Mouse (Mus musculus) E14TG2a.4 (cell line): ENCODE results near the gene Tmem11.
"Not testable (repeated sequence)": the region's sequence is repeated elsewhere in the genome, so short reads cannot be mapped to it uniquely, and the experiment has no call there.

Experiments used
- H3K27me3 ChIP-seq: 2 replicates; pipeline ENCODE4 v1.6.1; 2014; ENCODE audit warnings: low read length, control low read depth; ENCODE audit not compliant: insufficient read depth
- H3K36me3 ChIP-seq: 2 replicates; pipeline ENCODE4 v1.6.1; 2014; ENCODE audit warnings: low read length, control low read depth; ENCODE audit not compliant: insufficient read depth
- H3K4me1 ChIP-seq: replicated peaks from 2 replicates; pipeline ENCODE4 v1.6.1; 2014; ENCODE audit warnings: low read depth, low read length, control low read depth
- H3K4me3 ChIP-seq: replicated peaks from 2 replicates; pipeline ENCODE4 v1.5.1; 2014; ENCODE audit warnings: mild to moderate bottlenecking, low read length
- H3K9me3 ChIP-seq: 2 replicates; pipeline ENCODE4 v1.6.1; 2014; ENCODE audit warnings: low read length, control low read depth
- CTCF ChIP-seq: conservative IDR thresholded peaks from 2 replicates; pipeline ENCODE4 v1.5.1; 2014; ENCODE audit warnings: low read length
- NANOG ChIP-seq: IDR thresholded peaks from 2 replicates; pipeline ENCODE4 v1.6.1; 2014; ENCODE audit warnings: borderline replicate concordance, low read length, mixed read lengths
- POU5F1 ChIP-seq: IDR thresholded peaks from 2 replicates; pipeline ENCODE4 v1.6.1; 2014; ENCODE audit warnings: low read length, borderline replicate concordance

Gene Tmem11

DNA sequence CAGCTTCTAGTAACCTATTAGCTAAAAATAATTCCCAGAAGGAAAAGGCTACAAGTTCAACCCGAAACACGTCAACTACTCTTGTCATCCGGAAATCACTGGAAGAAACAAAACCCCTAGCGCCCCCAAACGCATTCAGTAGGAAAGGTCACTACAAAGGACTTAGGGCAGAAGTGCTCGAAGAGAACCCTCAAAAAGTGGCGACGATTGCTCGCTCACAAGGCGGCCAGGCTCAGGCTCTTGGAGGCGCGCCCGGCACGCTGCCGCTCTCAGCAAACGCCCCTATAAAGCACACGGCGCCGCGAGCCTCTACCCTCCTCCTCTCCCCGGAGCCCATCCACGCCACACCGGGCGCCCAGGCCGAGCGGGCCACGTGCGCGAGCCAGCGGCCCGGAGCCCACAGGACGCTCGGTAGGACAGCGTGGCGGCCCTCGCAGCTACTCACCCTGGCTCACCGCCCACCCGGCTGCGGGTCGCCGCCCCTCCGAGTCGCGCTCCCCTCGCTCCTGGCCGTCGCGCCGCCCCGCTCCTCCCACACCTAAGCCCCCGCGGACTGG, 938 bp downstream of the Tmem11 start:
- Histone ChIP-seq H3K36me3 (peaks cover 52% of the 10 kb centered on the region), H3K4me1 (peaks cover 58% of the 10 kb centered on the region), H3K4me3 (peak overlapping the region; percentile 98), H3K9me3 (no peaks in the 10 kb centered on the region), H3K27me3 (no peaks in the 10 kb centered on the region)
- no peak for TF ChIP-seq CTCF
- TF ChIP-seq NANOG: no peak
- TF ChIP-seq POU5F1: no peak

DNA sequence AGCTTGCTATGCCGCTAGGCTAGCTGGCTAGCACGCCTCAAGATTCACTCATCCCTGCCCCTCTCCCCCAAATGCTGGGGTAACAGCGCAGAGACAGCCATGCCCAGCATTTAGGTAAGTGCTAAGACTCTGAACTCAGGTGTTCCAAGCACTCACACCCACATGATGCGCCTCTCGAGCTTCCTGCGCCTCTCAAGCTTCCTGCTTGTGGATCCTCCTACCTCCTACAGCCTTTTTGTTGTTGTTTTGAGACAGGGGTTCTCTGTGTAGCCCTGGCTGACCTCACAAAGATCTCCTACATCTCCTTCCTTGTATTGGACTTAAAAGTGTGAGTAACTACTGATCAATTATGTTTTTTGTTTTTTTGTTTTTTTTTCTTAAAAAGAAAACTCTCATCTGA, 6.0 kb downstream of the Tmem11 start:
- Histone ChIP-seq H3K27me3 (no peaks in the 10 kb centered on the region), H3K4me1 (peaks cover 89% of the 10 kb centered on the region), H3K9me3 (no peaks in the 10 kb centered on the region), H3K36me3 (peaks cover 88% of the 10 kb centered on the region), H3K4me3 (no peak overlapping the region)
- TF ChIP-seq POU5F1 (no peak), NANOG (no peak), CTCF (no peak)

GRCm38 (mm10) chr11:60871409-60871808, 7.7 kb downstream of the Tmem11 start:
- Histone ChIP-seq H3K9me3 (no peaks in the 10 kb centered on the region), H3K4me1 (peaks cover 93% of the 10 kb centered on the region), H3K36me3 (peaks cover 96% of the 10 kb centered on the region), H3K27me3 (no peaks in the 10 kb centered on the region), H3K4me3 (no peak overlapping the region)
- TF ChIP-seq CTCF (no peak), NANOG (no peak), POU5F1 (no peak)

DNA sequence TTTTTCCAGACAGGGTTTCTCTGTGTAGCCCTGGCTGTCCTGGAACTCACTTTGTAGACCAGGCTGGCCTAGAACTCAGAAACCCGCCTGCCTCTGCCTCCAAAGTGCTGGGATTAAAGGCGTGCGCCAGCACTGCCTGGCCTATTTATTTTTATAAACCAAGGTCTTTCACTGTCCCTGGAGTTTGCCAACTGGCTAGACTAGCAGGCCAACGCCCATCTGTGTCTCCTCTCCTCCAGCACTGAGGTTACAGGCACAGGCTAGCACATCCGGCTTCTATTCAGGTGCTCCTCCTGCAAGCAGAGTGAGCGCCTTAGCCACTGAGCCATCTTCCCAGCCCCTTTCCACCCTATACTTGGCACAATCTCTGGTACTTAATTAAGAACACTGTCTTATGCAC, 9.6 kb downstream of the Tmem11 start:
- H3K4me1 ChIP-seq: peaks cover 93% of the 10 kb centered on the region
- not testable (repeated sequence) for H3K4me3 ChIP-seq, H3K9me3 ChIP-seq, H3K27me3 ChIP-seq
- peaks cover 96% of the 10 kb centered on the region for H3K36me3 ChIP-seq

- Histone ChIP-seq H3K9me3 (no peaks in the 10 kb centered on the region), H3K27me3 (no peaks in the 10 kb centered on the region), H3K36me3 (peaks cover 99% of the 10 kb centered on the region), H3K4me1 (peaks cover 95% of the 10 kb centered on the region), H3K4me3 (0 out of 2 replicates have a peak overlapping the region, but pooled peaks have one; percentile 3)
- TF ChIP-seq NANOG: no peak
- TF ChIP-seq POU5F1: no peak
- TF ChIP-seq CTCF: no peak
These were observed 11.2 kb downstream of the Tmem11 start for GRCm38 (mm10) chr11:60867904-60868303.

GRCm38 (mm10) chr11:60867456-60867855, 11.6 kb downstream of the Tmem11 start:
- no peaks in the 10 kb centered on the region for H3K9me3 ChIP-seq
- no peak for TF ChIP-seq NANOG
- TF ChIP-seq CTCF: no peak
- TF ChIP-seq POU5F1: no peak
- H3K36me3 ChIP-seq: peaks cover 99% of the 10 kb centered on the region
- peaks cover 93% of the 10 kb centered on the region for H3K4me1 ChIP-seq
- H3K4me3 ChIP-seq: 0 out of 2 replicates have a peak overlapping the region, but pooled peaks have one; percentile 3
- no peaks in the 10 kb centered on the region for H3K27me3 ChIP-seq

- Histone ChIP-seq H3K4me1 (peaks cover 88% of the 10 kb centered on the region), H3K4me3 (0 out of 2 replicates have a peak overlapping the region, but pooled peaks have one; percentile 30), H3K36me3 (peaks cover 99% of the 10 kb centered on the region), H3K27me3 (no peaks in the 10 kb centered on the region), H3K9me3 (no peaks in the 10 kb centered on the region)
- TF ChIP-seq CTCF (no peak), POU5F1 (no peak), NANOG (no peak)
These were observed 13.1 kb downstream of the Tmem11 start for GRCm38 (mm10) chr11:60866021-60866420.

GRCm38 (mm10) chr11:60864916-60865315, 14.2 kb downstream of the Tmem11 start:
- Histone ChIP-seq H3K27me3 (no peaks in the 10 kb centered on the region), H3K4me1 (peaks cover 81% of the 10 kb centered on the region), H3K36me3 (peaks cover 100% of the 10 kb centered on the region), H3K9me3 (no peaks in the 10 kb centered on the region), H3K4me3 (0 out of 2 replicates have a peak overlapping the region, but pooled peaks have one; percentile 30)
- no peak for TF ChIP-seq NANOG

GRCm38 (mm10) chr11:60864166-60864565, 14.9 kb downstream of the Tmem11 start:
- no peak for TF ChIP-seq POU5F1
- no peak for TF ChIP-seq CTCF
- TF ChIP-seq NANOG: no peak
- Histone ChIP-seq H3K9me3 (no peaks in the 10 kb centered on the region), H3K36me3 (peaks cover 97% of the 10 kb centered on the region)

More at GRCm38 (mm10) chr11:60864166-60864565, 14.9 kb downstream of the Tmem11 start:
- H3K4me3 ChIP-seq: no peak overlapping the region
- H3K4me1 ChIP-seq: peaks cover 74% of the 10 kb centered on the region
- no peaks in the 10 kb centered on the region for H3K27me3 ChIP-seq
